Mouse (Mus musculus): ENCODE results near the gene Frrs1l.

- TF ChIP-seq MAX (IDR thresholded peaks at IDR 0.05) = no peak
- no peak for TF ChIP-seq CTCF (IDR thresholded peaks at IDR 0.05; ENCODE audit: control insufficient read depth, insufficient read depth, insufficient read length)
These were observed 58.1 kb downstream of the Frrs1l start for GRCm38 (mm10) chr4:56932096-56932495.

Data from C2C12 (cell line).